Mouse (Mus musculus) stomach, embryonic 14.5 days (tissue): ENCODE results near the gene Stard3. TPM values are rescaled to one million over a fixed set of nuclear protein-coding genes. Genes with fewer than 3 reads are reported as not detected.

Source experiments
- ATAC-seq: fragments of 200-750 bp; cut with Nextera tagmentation; 2 replicates; pipeline ENCODE4 v1.8.0; 2017; ENCODE audit warnings: low read depth, moderate TSS enrichment; ENCODE audit not compliant: insufficient number of reproducible peaks, insufficient read depth, low FRiP score
- H3K27ac ChIP-seq: fragments of 300-500 bp; sonication (generic); 2 replicates; pipeline ENCODE4 v1.5.1; 2014; ENCODE audit warnings: mild to moderate bottlenecking, low read length, moderate library complexity, mixed read lengths
- H3K27me3 ChIP-seq: fragments of 300-500 bp; sonication (generic); 2 replicates; pipeline ENCODE4 v1.6.1; 2014; ENCODE audit warnings: low read length, control low read depth, mixed read lengths; ENCODE audit not compliant: control insufficient read depth, insufficient read depth
- H3K36me3 ChIP-seq: fragments of 300-500 bp; sonication (generic); 2 replicates; pipeline ENCODE4 v1.6.1; 2014; ENCODE audit warnings: mild to moderate bottlenecking, control low read depth, low read length, moderate library complexity, mixed read lengths; ENCODE audit not compliant: control insufficient read depth, insufficient read depth
- H3K4me1 ChIP-seq: fragments of 300-500 bp; sonication (generic); 2 replicates; pipeline ENCODE4 v1.6.1; 2014; ENCODE audit warnings: low read length, control low read depth, mixed read lengths; ENCODE audit not compliant: control insufficient read depth, insufficient read depth
- H3K4me2 ChIP-seq: fragments of 300-500 bp; sonication (generic); replicated peaks from 2 replicates; pipeline ENCODE4 v1.6.1; 2014; ENCODE audit warnings: low read depth, low read length, control low read depth
- H3K4me3 ChIP-seq: fragments of 300-500 bp; sonication (generic); 2 replicates; pipeline ENCODE4 v1.5.1; 2014; ENCODE audit warnings: low read depth, low read length, control low read depth
- H3K9ac ChIP-seq: fragments of 300-500 bp; sonication (generic); replicated peaks from 2 replicates; pipeline ENCODE4 v1.6.1; 2014; ENCODE audit warnings: low read depth, mild to moderate bottlenecking, control low read depth, low read length, moderate library complexity, mixed read lengths
- H3K9me3 ChIP-seq: fragments of 300-500 bp; sonication (generic); 2 replicates; pipeline ENCODE4 v1.6.1; 2016; ENCODE audit warnings: low read depth, low read length, control low read depth; ENCODE audit not compliant: control insufficient read depth
- WGBS: fragments of 180-500 bp; shearing (Covaris S2); extraction: QIAGEN DNeasy Blood & Tissue Kit; methylation state at CpG from one replicate; pipeline ENCODE4 v1.1.7; 2014; 5-methylcytosine and 5-hydroxymethylcytosine counted together
- polyA plus RNA-seq: library from polyadenylated mRNA; unstranded; fragments of >200 nt; fragmentation: Nextera tagmentation; extraction: Ambion mirVana; gene quantifications from 2 replicates; pipeline ENCODE4 v1.2.1, GENCODE M21; 2014

Stard3 gene
- polyA plus RNA-seq, 1 experiment from 2014 or later = 43.7 TPM

- Histone ChIP-seq H3K27ac (no peak within 1 kb of the TSS), H3K27me3 (peaks cover 53% of the 10 kb centered on the region), H3K4me1 (peaks cover 8% of the 10 kb centered on the region; the same call in 1 of the 2 replicates), H3K36me3 (no peaks in the 10 kb centered on the region), H3K4me2 (peak within 1 kb of the TSS; percentile 86), H3K9ac (peak within 1 kb of the TSS; percentile 14; the same call in 1 of the 2 replicates), H3K4me3 (peak within 1 kb of the TSS; percentile 50), H3K9me3 (no peaks in the 10 kb centered on the region)
- peak; percentile 67 for ATAC-seq
- WGBS = 1% methylated on average over 54 of the region's 55 CpGs
Observed at GRCm38 (mm10) chr11:98348083-98348961, 9.8 kb upstream of the Stard3 start, which contains the start of gene Ppp1r1b. TSS of gene Ppp1r1b (plus strand) at chr11:98348404.

DNA sequence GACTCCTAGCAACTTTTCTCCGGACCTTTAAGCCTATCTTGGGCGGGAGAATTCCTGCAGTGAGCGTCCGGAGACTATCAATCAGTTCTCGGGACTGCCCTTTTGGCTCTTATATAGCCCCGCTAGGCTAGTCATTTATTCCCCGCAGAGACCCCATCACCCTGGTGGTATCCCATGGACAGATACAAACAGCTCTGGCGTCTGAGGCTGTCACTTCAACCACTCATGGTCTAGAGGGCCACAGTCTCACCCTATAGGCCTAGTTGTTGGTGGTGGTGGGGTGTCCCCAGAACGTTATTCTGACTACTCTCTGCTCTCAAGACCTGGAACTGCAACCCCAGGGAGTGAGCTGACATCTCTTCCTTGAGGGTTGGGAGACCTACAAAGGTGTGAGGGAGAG, 8.9 kb upstream of the Stard3 start:
- Histone ChIP-seq H3K9ac (no peak overlapping the region), H3K27me3 (peaks cover 53% of the 10 kb centered on the region), H3K36me3 (no peaks in the 10 kb centered on the region), H3K27ac (no peak overlapping the region), H3K4me2 (peak overlapping the region; percentile 86), H3K4me1 (peaks cover 8% of the 10 kb centered on the region; the same call in 1 of the 2 replicates), H3K4me3 (peak overlapping the region; percentile 50; the same call in 1 of the 2 replicates), H3K9me3 (no peaks in the 10 kb centered on the region)
- no peak for ATAC-seq
- 6% methylated on average over 9 of the region's 9 CpGs for WGBS

GRCm38 (mm10) chr11:98352272-98352990, 5.7 kb upstream of the Stard3 start:
- Histone ChIP-seq H3K36me3 (no peaks in the 10 kb centered on the region), H3K9me3 (no peaks in the 10 kb centered on the region), H3K4me3 (no peak overlapping the region), H3K27ac (no peak overlapping the region), H3K9ac (no peak overlapping the region; the same call in 1 of the 2 replicates), H3K4me1 (peaks cover 21% of the 10 kb centered on the region; the same call in 1 of the 2 replicates), H3K27me3 (peaks cover 38% of the 10 kb centered on the region), H3K4me2 (no peak overlapping the region)
- ATAC-seq = no peak
- WGBS = 65% methylated on average over 18 of the region's 18 CpGs

DNA sequence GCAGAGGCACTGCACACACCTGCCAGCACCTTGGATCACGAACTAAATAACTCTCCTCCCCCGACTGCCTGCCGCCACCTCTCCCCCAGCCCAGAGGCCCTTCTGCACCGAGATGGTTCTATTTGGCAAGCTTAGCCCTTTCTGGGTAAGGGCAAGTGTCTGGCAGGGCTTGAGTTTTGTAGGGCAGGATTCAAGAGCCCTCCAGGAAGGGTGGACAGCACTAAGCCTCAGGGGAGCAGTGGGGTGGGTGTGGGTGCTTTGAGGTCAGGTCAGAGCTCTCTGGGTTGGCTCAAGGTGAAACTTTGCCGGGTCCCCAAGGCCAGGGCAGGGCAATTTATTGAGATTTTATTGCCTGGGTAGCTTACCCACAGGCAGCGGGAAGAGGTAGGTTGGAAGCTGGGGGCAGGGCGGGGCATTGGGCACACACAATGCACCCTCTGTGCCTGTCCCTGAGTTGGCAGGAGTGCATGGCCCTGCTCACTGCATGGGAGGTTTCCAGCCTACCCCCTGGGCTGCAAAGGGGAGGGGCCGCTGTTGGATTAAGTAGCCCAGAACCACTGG, 4.4 kb upstream of the Stard3 start:
- Histone ChIP-seq H3K4me1 (peaks cover 21% of the 10 kb centered on the region; the same call in 1 of the 2 replicates), H3K4me3 (no peak overlapping the region), H3K9ac (no peak overlapping the region), H3K9me3 (no peaks in the 10 kb centered on the region), H3K27me3 (peaks cover 28% of the 10 kb centered on the region), H3K4me2 (no peak overlapping the region), H3K36me3 (no peaks in the 10 kb centered on the region), H3K27ac (no peak overlapping the region)
- ATAC-seq = no peak
- WGBS = 30% methylated on average over 8 of the region's 8 CpGs

- Histone ChIP-seq H3K9me3 (no peaks in the 10 kb centered on the region), H3K27me3 (peaks cover 22% of the 10 kb centered on the region), H3K4me3 (no peak overlapping the region), H3K27ac (no peak overlapping the region), H3K36me3 (no peaks in the 10 kb centered on the region), H3K4me2 (no peak overlapping the region), H3K9ac (no peak overlapping the region), H3K4me1 (peaks cover 23% of the 10 kb centered on the region)
- 65% methylated on average over 14 of the region's 14 CpGs for WGBS
- ATAC-seq = no peak
Observed at GRCm38 (mm10) chr11:98354445-98354844, 3.7 kb upstream of the Stard3 start.

- no peak overlapping the region for H3K4me2 ChIP-seq
- H3K27ac ChIP-seq = peak overlapping the region; percentile 91; the same call in 1 of the 2 replicates
- peaks cover 29% of the 10 kb centered on the region for H3K4me1 ChIP-seq
- H3K27me3 ChIP-seq = peaks cover 9% of the 10 kb centered on the region; the same call in 1 of the 2 replicates
- ATAC-seq = no peak
- no peaks in the 10 kb centered on the region for H3K9me3 ChIP-seq
- H3K4me3 ChIP-seq = no peak overlapping the region
- WGBS = 9% methylated on average over 6 of the region's 6 CpGs
- H3K9ac ChIP-seq = no peak overlapping the region
- no peaks in the 10 kb centered on the region for H3K36me3 ChIP-seq
Observed at GRCm38 (mm10) chr11:98355732-98356299, 2.4 kb upstream of the Stard3 start.

GRCm38 (mm10) chr11:98356625-98357394, 1.4 kb upstream of the Stard3 start:
- Histone ChIP-seq H3K4me1 (peaks cover 29% of the 10 kb centered on the region), H3K36me3 (no peaks in the 10 kb centered on the region)
- peak; percentile 56 for ATAC-seq

More at GRCm38 (mm10) chr11:98356625-98357394, 1.4 kb upstream of the Stard3 start:
- Histone ChIP-seq H3K9ac (peak overlapping the region; percentile 18; the same call in 1 of the 2 replicates), H3K27me3 (peaks cover under 1% of the 10 kb centered on the region; the same call in 1 of the 2 replicates), H3K9me3 (no peaks in the 10 kb centered on the region), H3K4me3 (0 out of 2 replicates have a peak overlapping the region, but pooled peaks have one; percentile 58), H3K27ac (peak overlapping the region; percentile 91), H3K4me2 (peak overlapping the region; percentile 71; the same call in 1 of the 2 replicates)
- 65% methylated on average over 7 of the region's 7 CpGs for WGBS
